Mouse (Mus musculus): ENCODE results near the gene Bhmt2. TPM values are rescaled to one million over a fixed set of nuclear protein-coding genes. Genes with fewer than 3 reads are reported as not detected.

Gene Bhmt2
- not detected in 2 replicates for polyA plus RNA-seq (2012; ENCODE audit: insufficient read depth, insufficient read length, low replicate concordance, missing spikeins)

GRCm38 (mm10) chr13:93674131-93674561 lies at the start of gene Bhmt2, which contains the start of gene Dmgdh:
Gene Bhmt2 (minus strand): TSS chr13:93674302.
Gene Dmgdh (plus strand): TSS chr13:93674433.
- Histone ChIP-seq H3K4me1 (ENCODE audit: control insufficient read depth, insufficient read depth, low read length) (peaks cover 5% of the 10 kb centered on the region; the same call in 1 of the 2 replicates), H3K4me3 (ENCODE audit: insufficient read depth, low read depth, low read length) (no peak within 1 kb of the TSS), H3K27ac (ENCODE audit: insufficient read depth, low read depth, low read length) (no peak within 1 kb of the TSS)
- TF ChIP-seq CTCF (IDR thresholded peaks at IDR 0.05; ENCODE audit: insufficient read depth, low read depth, low read length) (no peak), POLR2A (IDR thresholded peaks at IDR 0.05; ENCODE audit: insufficient read depth, low read depth, low read length) (no peak)
- 14% methylated on average over 31 of the region's 31 CpGs for WGBS

- Histone ChIP-seq H3K4me1 (ENCODE audit: control insufficient read depth, insufficient read depth, low read length) (0 out of 2 replicates have a peak, but pooled peaks cover 2% of the 10 kb centered on the region), H3K4me3 (ENCODE audit: insufficient read depth, low read depth, low read length) (no peak overlapping the region), H3K27ac (ENCODE audit: insufficient read depth, low read depth, low read length) (no peak overlapping the region)
- TF ChIP-seq CTCF (IDR thresholded peaks at IDR 0.05; ENCODE audit: insufficient read depth, low read depth, low read length) (no peak), POLR2A (IDR thresholded peaks at IDR 0.05; ENCODE audit: insufficient read depth, low read depth, low read length) (no peak)
- 83% methylated on average over 3 of the region's 3 CpGs for WGBS
Measured at GRCm38 (mm10) chr13:93723455-93723854, 49.4 kb upstream of the Bhmt2 start.

GRCm38 (mm10) chr13:93721916-93722315 lies 47.8 kb upstream of the Bhmt2 start:
- WGBS, result 77% methylated on average over 4 of the region's 4 CpGs
- H3K27ac ChIP-seq (ENCODE audit: insufficient read depth, low read depth, low read length), result no peak overlapping the region

GRCm38 (mm10) chr13:93718948-93719347 lies 44.8 kb upstream of the Bhmt2 start:
- no peak overlapping the region for H3K27ac ChIP-seq (ENCODE audit: insufficient read depth, low read depth, low read length)

More at GRCm38 (mm10) chr13:93721916-93722315, 47.8 kb upstream of the Bhmt2 start:
- no peak for TF ChIP-seq CTCF (IDR thresholded peaks at IDR 0.05; ENCODE audit: insufficient read depth, low read depth, low read length)
- no peak for TF ChIP-seq POLR2A (IDR thresholded peaks at IDR 0.05; ENCODE audit: insufficient read depth, low read depth, low read length)
- Histone ChIP-seq H3K4me1 (ENCODE audit: control insufficient read depth, insufficient read depth, low read length) (0 out of 2 replicates have a peak, but pooled peaks cover 2% of the 10 kb centered on the region), H3K4me3 (ENCODE audit: insufficient read depth, low read depth, low read length) (no peak overlapping the region)

GRCm38 (mm10) chr13:93717113-93717512 lies 43.0 kb upstream of the Bhmt2 start:
- Histone ChIP-seq H3K4me3 (ENCODE audit: insufficient read depth, low read depth, low read length) (no peak overlapping the region), H3K27ac (ENCODE audit: insufficient read depth, low read depth, low read length) (no peak overlapping the region), H3K4me1 (ENCODE audit: control insufficient read depth, insufficient read depth, low read length) (0 out of 2 replicates have a peak, but pooled peaks cover 2% of the 10 kb centered on the region)
- TF ChIP-seq CTCF (IDR thresholded peaks at IDR 0.05; ENCODE audit: insufficient read depth, low read depth, low read length), result no peak
- WGBS, result 60% methylated on average over 7 of the region's 7 CpGs

More at GRCm38 (mm10) chr13:93718948-93719347, 44.8 kb upstream of the Bhmt2 start:
- Histone ChIP-seq H3K4me1 (ENCODE audit: control insufficient read depth, insufficient read depth, low read length) (0 out of 2 replicates have a peak, but pooled peaks cover 2% of the 10 kb centered on the region), H3K4me3 (ENCODE audit: insufficient read depth, low read depth, low read length) (no peak overlapping the region)
- peak; percentile 49; the same call in 1 of the 2 replicates for TF ChIP-seq CTCF (IDR thresholded peaks at IDR 0.05; ENCODE audit: insufficient read depth, low read depth, low read length)
- no peak for TF ChIP-seq POLR2A (IDR thresholded peaks at IDR 0.05; ENCODE audit: insufficient read depth, low read depth, low read length)
- WGBS, result 1% methylated on average over 7 of the region's 7 CpGs

GRCm38 (mm10) chr13:93713826-93714225 lies 39.7 kb upstream of the Bhmt2 start:
- 97% methylated on average over 3 of the region's 3 CpGs for WGBS
- H3K4me1 ChIP-seq (ENCODE audit: control insufficient read depth, insufficient read depth, low read length), result 0 out of 2 replicates have a peak, but pooled peaks cover 2% of the 10 kb centered on the region
- no peak overlapping the region for H3K27ac ChIP-seq (ENCODE audit: insufficient read depth, low read depth, low read length)
- no peak for TF ChIP-seq POLR2A (IDR thresholded peaks at IDR 0.05; ENCODE audit: insufficient read depth, low read depth, low read length)
- no peak for TF ChIP-seq CTCF (IDR thresholded peaks at IDR 0.05; ENCODE audit: insufficient read depth, low read depth, low read length)
- no peak overlapping the region for H3K4me3 ChIP-seq (ENCODE audit: insufficient read depth, low read depth, low read length)

- no peaks in the 10 kb centered on the region for H3K4me1 ChIP-seq (ENCODE audit: control insufficient read depth, insufficient read depth, low read length)
- no peak overlapping the region for H3K4me3 ChIP-seq (ENCODE audit: insufficient read depth, low read depth, low read length)
- 90% methylated on average over 4 of the region's 4 CpGs for WGBS
- TF ChIP-seq POLR2A (IDR thresholded peaks at IDR 0.05; ENCODE audit: insufficient read depth, low read depth, low read length) (no peak), CTCF (IDR thresholded peaks at IDR 0.05; ENCODE audit: insufficient read depth, low read depth, low read length) (no peak)
- H3K27ac ChIP-seq (ENCODE audit: insufficient read depth, low read depth, low read length), result no peak overlapping the region
Measured at GRCm38 (mm10) chr13:93712362-93712761, 38.3 kb upstream of the Bhmt2 start.

- Histone ChIP-seq H3K4me1 (ENCODE audit: control insufficient read depth, insufficient read depth, low read length) (no peaks in the 10 kb centered on the region), H3K27ac (ENCODE audit: insufficient read depth, low read depth, low read length) (no peak overlapping the region), H3K4me3 (ENCODE audit: insufficient read depth, low read depth, low read length) (no peak overlapping the region)
- no peak for TF ChIP-seq CTCF (IDR thresholded peaks at IDR 0.05; ENCODE audit: insufficient read depth, low read depth, low read length)
- no peak for TF ChIP-seq POLR2A (IDR thresholded peaks at IDR 0.05; ENCODE audit: insufficient read depth, low read depth, low read length)
- 94% methylated on average over 4 of the region's 4 CpGs for WGBS
Measured at GRCm38 (mm10) chr13:93711226-93711625, 37.1 kb upstream of the Bhmt2 start.

- 93% methylated on average over 4 of the region's 4 CpGs for WGBS
- Histone ChIP-seq H3K27ac (ENCODE audit: insufficient read depth, low read depth, low read length) (no peak overlapping the region), H3K4me1 (ENCODE audit: control insufficient read depth, insufficient read depth, low read length) (no peaks in the 10 kb centered on the region), H3K4me3 (ENCODE audit: insufficient read depth, low read depth, low read length) (no peak overlapping the region)
- TF ChIP-seq CTCF (IDR thresholded peaks at IDR 0.05; ENCODE audit: insufficient read depth, low read depth, low read length) (no peak), POLR2A (IDR thresholded peaks at IDR 0.05; ENCODE audit: insufficient read depth, low read depth, low read length) (no peak)
Measured at GRCm38 (mm10) chr13:93710325-93710724, 36.2 kb upstream of the Bhmt2 start.

All from olfactory bulb, adult 2 months (tissue).